ENCODE assay signal across 12 mouse cellular contexts in the genomic region with DNA sequence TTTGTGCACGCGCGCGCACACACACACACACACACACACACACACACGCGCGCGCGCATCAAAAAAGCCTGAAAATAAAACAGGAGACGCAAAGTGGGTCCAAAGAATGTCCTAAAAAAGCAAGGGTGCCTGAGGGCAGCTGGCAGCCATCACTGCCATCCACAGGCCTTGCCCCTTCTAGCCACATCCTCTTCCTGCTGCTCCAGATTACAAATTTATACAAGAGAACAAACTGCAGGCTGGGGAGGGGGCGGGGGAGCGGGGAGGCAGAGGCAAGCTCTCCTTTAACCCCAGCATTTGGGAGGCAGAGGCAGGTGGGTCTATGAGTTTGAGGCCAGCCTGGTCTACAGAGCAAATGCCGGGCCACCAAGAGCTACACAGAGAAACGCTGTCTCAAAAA. TPM values are rescaled to one million over a fixed set of nuclear protein-coding genes. Genes with fewer than 3 reads are reported as not detected.
DNase-seq lines count a peak whose midpoint lies in the region; ATAC-seq lines count a peak whose summit lies in the region.
"Had no signal": no experiment of that assay in that cellular context is flagged by ENCODE, and none has a peak within 500 bp of the region (broad histone marks: within the 10 kb centered on the region; RNA-seq: fewer than 3 reads in every experiment).

No protein-coding gene starts in this region.

- no peak overlapping the region for H3K9ac ChIP-seq in forebrain, embryonic 13.5 days
- no peak overlapping the region; the same call in 1 of the 2 replicates for H3K9ac ChIP-seq in neural tube, embryonic 14.5 days (replicated peaks; ENCODE audit: low read depth, low read length)
- H3K9ac ChIP-seq: liver, embryonic 14.5 days had no signal

- H3K27me3 ChIP-seq in forebrain, embryonic 13.5 days = no peaks in the 10 kb centered on the region
- no peaks in the 10 kb centered on the region for H3K27me3 ChIP-seq in neural tube, embryonic 14.5 days (ENCODE audit: control insufficient read depth, insufficient read depth, low read length)

- H3K4me2 ChIP-seq in forebrain, embryonic 13.5 days = no peak overlapping the region
- no peak overlapping the region for H3K4me2 ChIP-seq in neural tube, embryonic 14.5 days (ENCODE audit: low read depth, low read length)

- no peaks in the 10 kb centered on the region for H3K36me3 ChIP-seq in forebrain, embryonic 13.5 days (ENCODE audit: poor library complexity, severe bottlenecking)
- no peaks in the 10 kb centered on the region for H3K36me3 ChIP-seq in neural tube, embryonic 14.5 days (ENCODE audit: control insufficient read depth, insufficient read depth, low read length)
- H3K36me3 ChIP-seq: heart, embryonic 10.5 days had no signal

- ATAC-seq in common myeloid progenitor, adult 5-6 weeks (replicated peaks; ENCODE audit: low read depth, poor library complexity, severe bottlenecking) = peak; percentile 59
- ATAC-seq in forebrain, embryonic 13.5 days = no peak
- ATAC-seq in neural tube, embryonic 14.5 days (ENCODE audit: low read depth) = no peak

- no peak overlapping the region for H3K4me3 ChIP-seq in forebrain, embryonic 13.5 days
- H3K4me3 ChIP-seq in neural tube, embryonic 14.5 days (ENCODE audit: low read depth, low read length) = no peak overlapping the region
- H3K4me3 ChIP-seq: erythroblast, embryonic 14.5 days; heart, embryonic 10.5 days had no signal

- H3K4me1 ChIP-seq in forebrain, embryonic 13.5 days = peaks cover 85% of the 10 kb centered on the region
- H3K4me1 ChIP-seq in neural tube, embryonic 14.5 days (ENCODE audit: control insufficient read depth, insufficient read depth, low read length) = peaks cover 50% of the 10 kb centered on the region

- 87% methylated on average over 14 of the region's 14 CpGs for WGBS in forebrain, embryonic 13.5 days
- WGBS in neural tube, embryonic 14.5 days = 92% methylated on average over 14 of the region's 14 CpGs

- peak overlapping the region; percentile 65 for H3K27ac ChIP-seq in forebrain, embryonic 13.5 days
- peak overlapping the region; percentile 55 for H3K27ac ChIP-seq in neural tube, embryonic 14.5 days (ENCODE audit: low read depth, low read length)
- H3K27ac ChIP-seq: liver, embryonic 14.5 days had no signal

- peak; percentile 80 for DNase-seq in induced T-regulatory cell, adult 2 months (ENCODE audit: low read depth)
- DNase-seq in cerebellum, postnatal 4 days (ENCODE audit: low spot score in 2 of 2) = no peak
- DNase-seq in gastrocnemius, postnatal 25 days = no peak
- no peak for DNase-seq in retina, embryonic 14.5 days (ENCODE audit: low spot score)
- DNase-seq: adrenal gland, adult 8-10 months; kidney, adult 8-10 months had no signal

- H3K9me3 ChIP-seq in forebrain, embryonic 13.5 days (replicated peaks) = no peaks in the 10 kb centered on the region
- no peaks in the 10 kb centered on the region for H3K9me3 ChIP-seq in neural tube, embryonic 14.5 days (ENCODE audit: control insufficient read depth, low read length)
- H3K9me3 ChIP-seq: heart, embryonic 10.5 days had no signal

RNA-seq across cellular contexts. Expression of gene Prex1, which starts 42.0 kb away (rescaled TPM):
- total RNA-seq in common myeloid progenitor, adult 5-6 weeks (2017) = 18.5 and 26.2 TPM in 2 replicates
- 28.6 and 32.7 TPM in 2 replicates for polyA plus RNA-seq in forebrain, embryonic 13.5 days (2015; fragmentation: Nextera tagmentation; extraction: Ambion mirVana)
- 25.9 and 29.4 TPM in 2 replicates for polyA plus RNA-seq in neural tube, embryonic 14.5 days (2014; fragmentation: Nextera tagmentation; extraction: Ambion mirVana)
- 1 to 10 TPM; 5.4 to 7.6 TPM for total RNA-seq in gastrocnemius, postnatal 25 days (2021)
